Mouse (Mus musculus) hindbrain, embryonic 14.5 days (tissue): ENCODE measurements at regions not wholly inside any gene's neighbourhood (a gene's known extent, or its start where the extent isn't known, plus 50 kb on each side); places are given as distances from the start of the nearest gene placed in this dataset.

ENCODE experiments used
- ATAC-seq: fragments of 200-750 bp; cut with Nextera tagmentation; 2 replicates; pipeline ENCODE4 v1.8.0; 2017; ENCODE audit warnings: moderate number of reproducible peaks, mild to moderate bottlenecking, moderate TSS enrichment, moderate library complexity; ENCODE audit not compliant: low FRiP score
- DNase-seq: peaks from one replicate; pipeline ENCODE4 v3.0.0-alpha.2; 2015; ENCODE audit warnings: low spot score
- H3K27ac ChIP-seq: fragments of 300-500 bp; sonication (generic); 2 replicates; pipeline ENCODE4 v1.5.1; 2014; ENCODE audit warnings: mild to moderate bottlenecking, moderate library complexity
- H3K27me3 ChIP-seq: fragments of 300-500 bp; sonication (generic); 2 replicates; pipeline ENCODE4 v1.6.1; 2014; ENCODE audit warnings: mild to moderate bottlenecking, low read length, mixed read lengths; ENCODE audit not compliant: control insufficient read depth, insufficient read depth
- H3K36me3 ChIP-seq: fragments of 300-500 bp; sonication (generic); replicated peaks from 2 replicates; pipeline ENCODE4 v1.6.1; 2014; ENCODE audit not compliant: control insufficient read depth, insufficient read depth
- H3K4me1 ChIP-seq: fragments of 300-500 bp; sonication (generic); replicated peaks from 2 replicates; pipeline ENCODE4 v1.6.1; 2014; ENCODE audit warnings: antibody characterized with exemption, low read length, mixed read lengths; ENCODE audit not compliant: control insufficient read depth, insufficient read depth
- H3K4me2 ChIP-seq: fragments of 300-500 bp; sonication (generic); replicated peaks from 2 replicates; pipeline ENCODE4 v1.6.1; 2014; ENCODE audit warnings: mild to moderate bottlenecking, moderate library complexity
- H3K4me3 ChIP-seq: fragments of 300-500 bp; sonication (generic); replicated peaks from 2 replicates; pipeline ENCODE4 v1.5.1; 2014; ENCODE audit warnings: mild to moderate bottlenecking, low read length
- H3K9ac ChIP-seq: fragments of 300-500 bp; sonication (generic); 2 replicates; pipeline ENCODE4 v1.6.1; 2014
- H3K9me3 ChIP-seq: fragments of 300-500 bp; sonication (generic); 2 replicates; pipeline ENCODE4 v1.6.1; 2016; ENCODE audit warnings: low read length; ENCODE audit not compliant: control insufficient read depth
- WGBS: fragments of 180-500 bp; shearing (Covaris S2); extraction: QIAGEN DNeasy Blood & Tissue Kit; methylation state at CpG from one replicate; pipeline ENCODE4 v1.1.7; 2014; 5-methylcytosine and 5-hydroxymethylcytosine counted together

- DNase-seq = no peak
- ATAC-seq = no peak
- H3K9ac ChIP-seq = no peak overlapping the region
- 18% methylated on average over 5 of the region's 5 CpGs for WGBS
- H3K36me3 ChIP-seq = no peaks in the 10 kb centered on the region
- H3K27me3 ChIP-seq = no peaks in the 10 kb centered on the region
- H3K9me3 ChIP-seq = 0 out of 2 replicates have a peak, but pooled peaks cover 4% of the 10 kb centered on the region
- H3K4me3 ChIP-seq = no peak overlapping the region
- H3K27ac ChIP-seq = peak overlapping the region; percentile 20; the same call in 1 of the 2 replicates
- H3K4me2 ChIP-seq = peak overlapping the region; percentile 0; the same call in 1 of the 2 replicates
- peaks cover 4% of the 10 kb centered on the region for H3K4me1 ChIP-seq
Observed at GRCm38 (mm10) chr8:90657116-90657515, 160.1 kb downstream of the Gm19935 start.

DNA sequence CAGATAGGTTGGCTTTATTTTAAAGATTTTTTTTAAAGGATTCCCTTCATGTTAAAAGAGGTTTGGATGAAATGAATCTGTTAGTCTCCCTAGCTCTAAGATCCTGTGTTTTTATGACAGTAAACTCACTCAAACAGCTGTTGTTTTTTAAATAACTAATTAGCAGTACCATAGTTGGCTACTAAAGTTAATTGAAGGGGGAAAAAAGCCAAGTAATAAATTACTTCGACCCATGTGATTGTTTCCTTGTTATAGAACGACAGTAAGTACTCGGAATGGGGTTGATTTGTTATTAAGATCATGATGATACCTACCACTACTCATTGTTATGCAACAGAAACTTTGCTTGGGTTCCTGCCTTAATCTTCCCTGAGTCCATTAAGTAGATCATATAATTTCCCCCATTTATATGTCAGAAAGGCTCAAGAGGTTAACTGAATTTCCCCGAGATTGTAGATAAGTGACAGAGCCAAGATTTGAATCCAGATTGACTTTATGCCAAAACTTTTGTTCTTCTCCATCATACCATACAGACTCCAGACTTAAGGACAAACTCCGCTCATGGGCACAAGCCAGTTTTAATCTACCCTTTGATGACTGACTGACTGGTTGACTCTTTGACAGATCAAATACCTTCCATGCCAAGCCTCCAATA, 160.6 kb downstream of the Gm19935 start:
- Histone ChIP-seq H3K4me3 (no peak overlapping the region), H3K27me3 (no peaks in the 10 kb centered on the region), H3K4me2 (no peak overlapping the region), H3K9me3 (no peaks in the 10 kb centered on the region), H3K27ac (no peak overlapping the region), H3K9ac (no peak overlapping the region), H3K36me3 (no peaks in the 10 kb centered on the region), H3K4me1 (peaks cover 4% of the 10 kb centered on the region)
- no peak for DNase-seq
- 49% methylated on average over 5 of the region's 5 CpGs for WGBS
- no peak for ATAC-seq

GRCm38 (mm10) chr8:90654786-90655185, 162.4 kb downstream of the Gm19935 start:
- WGBS = 66% methylated on average over 2 of the region's 2 CpGs
- no peak for ATAC-seq
- no peak for DNase-seq

GRCm38 (mm10) chr8:90642392-90642791, 174.8 kb downstream of the Gm19935 start:
- WGBS = 51% methylated on average over 6 of the region's 6 CpGs
- Histone ChIP-seq H3K9ac (no peak overlapping the region), H3K4me1 (peaks cover 4% of the 10 kb centered on the region; the same call in 1 of the 2 replicates), H3K27ac (no peak overlapping the region), H3K36me3 (no peaks in the 10 kb centered on the region), H3K4me3 (no peak overlapping the region), H3K4me2 (no peak overlapping the region), H3K9me3 (no peaks in the 10 kb centered on the region), H3K27me3 (no peaks in the 10 kb centered on the region)
- DNase-seq = no peak
- ATAC-seq = no peak

More at GRCm38 (mm10) chr8:90654786-90655185, 162.4 kb downstream of the Gm19935 start:
- no peak overlapping the region for H3K4me2 ChIP-seq
- no peaks in the 10 kb centered on the region for H3K27me3 ChIP-seq
- peaks cover 4% of the 10 kb centered on the region for H3K4me1 ChIP-seq
- no peak overlapping the region for H3K4me3 ChIP-seq
- no peak overlapping the region for H3K27ac ChIP-seq
- no peaks in the 10 kb centered on the region for H3K36me3 ChIP-seq
- H3K9ac ChIP-seq = no peak overlapping the region
- no peaks in the 10 kb centered on the region for H3K9me3 ChIP-seq

GRCm38 (mm10) chr8:90636770-90637169, 180.4 kb downstream of the Gm19935 start:
- H3K4me1 ChIP-seq = peaks cover 8% of the 10 kb centered on the region; the same call in 1 of the 2 replicates
- H3K9me3 ChIP-seq = no peaks in the 10 kb centered on the region
- DNase-seq (no peak), ATAC-seq (no peak)
- H3K36me3 ChIP-seq = no peaks in the 10 kb centered on the region
- H3K27me3 ChIP-seq = no peaks in the 10 kb centered on the region
- 68% methylated on average over 7 of the region's 7 CpGs for WGBS
- no peak overlapping the region for H3K4me3 ChIP-seq
- H3K4me2 ChIP-seq = no peak overlapping the region
- H3K27ac ChIP-seq = no peak overlapping the region; the same call in 1 of the 2 replicates
- no peak overlapping the region for H3K9ac ChIP-seq

- no peaks in the 10 kb centered on the region for H3K27me3 ChIP-seq
- H3K27ac ChIP-seq = no peak overlapping the region
- H3K36me3 ChIP-seq = no peaks in the 10 kb centered on the region
- H3K9ac ChIP-seq = no peak overlapping the region
- H3K4me3 ChIP-seq = no peak overlapping the region
- H3K4me1 ChIP-seq = peaks cover 8% of the 10 kb centered on the region; the same call in 1 of the 2 replicates
- H3K4me2 ChIP-seq = no peak overlapping the region
- 37% methylated on average over 7 of the region's 7 CpGs for WGBS
- ATAC-seq (peak; percentile 57; the same call in 1 of the 2 replicates), DNase-seq (peak; percentile 39)
- no peaks in the 10 kb centered on the region for H3K9me3 ChIP-seq
Observed at GRCm38 (mm10) chr8:90635766-90636492, 181.3 kb downstream of the Gm19935 start.

GRCm38 (mm10) chr8:90630796-90631195, 186.4 kb downstream of the Gm19935 start:
- Histone ChIP-seq H3K4me2 (no peak overlapping the region), H3K4me3 (no peak overlapping the region), H3K9ac (no peak overlapping the region), H3K4me1 (peaks cover 1% of the 10 kb centered on the region; the same call in 1 of the 2 replicates), H3K36me3 (no peaks in the 10 kb centered on the region), H3K27ac (no peak overlapping the region), H3K27me3 (no peaks in the 10 kb centered on the region), H3K9me3 (no peaks in the 10 kb centered on the region)
- ATAC-seq (no peak), DNase-seq (no peak)
- WGBS = 58% methylated on average over 1 of the region's 1 CpGs

DNA sequence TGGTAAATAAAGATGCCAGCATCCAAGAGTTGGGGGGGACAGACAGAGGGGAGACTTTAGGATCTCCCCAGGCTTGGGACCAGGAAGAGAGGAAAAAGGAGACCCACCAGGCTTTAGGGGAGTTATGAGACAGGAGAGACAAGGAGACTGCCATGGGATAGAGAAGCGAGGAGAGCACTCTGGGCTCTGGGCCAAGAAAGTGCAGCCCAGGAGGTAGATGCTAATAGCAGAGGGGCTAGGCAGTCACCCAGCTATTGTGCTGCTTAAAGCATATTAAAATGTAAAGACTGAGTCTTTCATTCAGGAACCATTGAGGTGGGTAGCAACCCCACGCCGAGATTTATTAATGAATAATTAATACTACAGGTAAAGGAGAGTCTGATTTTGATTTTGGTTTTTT, 208.8 kb downstream of the Gm19935 start:
- no peaks in the 10 kb centered on the region for H3K9me3 ChIP-seq
- ATAC-seq = no peak
- no peaks in the 10 kb centered on the region for H3K27me3 ChIP-seq
- no peak overlapping the region for H3K4me2 ChIP-seq
- H3K27ac ChIP-seq = no peak overlapping the region
- H3K9ac ChIP-seq = no peak overlapping the region
- no peak for DNase-seq
- WGBS = 32% methylated on average over 3 of the region's 3 CpGs
- no peak overlapping the region for H3K4me3 ChIP-seq
- H3K4me1 ChIP-seq = 0 out of 2 replicates have a peak, but pooled peaks cover 3% of the 10 kb centered on the region
- no peaks in the 10 kb centered on the region for H3K36me3 ChIP-seq

GRCm38 (mm10) chr8:90600946-90601695, 216.1 kb downstream of the Gm19935 start:
- Histone ChIP-seq H3K36me3 (no peaks in the 10 kb centered on the region), H3K4me1 (no peaks in the 10 kb centered on the region), H3K9me3 (no peaks in the 10 kb centered on the region), H3K4me3 (no peak overlapping the region), H3K27ac (no peak overlapping the region), H3K27me3 (no peaks in the 10 kb centered on the region), H3K9ac (no peak overlapping the region), H3K4me2 (no peak overlapping the region)
- ATAC-seq = no peak
- peak; percentile 30 for DNase-seq
- 33% methylated on average over 11 of the region's 11 CpGs for WGBS
